Mouse (Mus musculus): ENCODE results near the gene Zfp961. TPM values are rescaled to one million over a fixed set of nuclear protein-coding genes. Genes with fewer than 3 reads are reported as not detected.
"Not testable (repeated sequence)": the region's sequence is repeated elsewhere in the genome, so short reads cannot be mapped to it uniquely, and the experiment has no call there.

The Zfp961 gene
- polyA plus RNA-seq (2015; fragmentation: Nextera tagmentation; extraction: Ambion mirVana): 26.7 and 30.8 TPM in 2 replicates

DNA sequence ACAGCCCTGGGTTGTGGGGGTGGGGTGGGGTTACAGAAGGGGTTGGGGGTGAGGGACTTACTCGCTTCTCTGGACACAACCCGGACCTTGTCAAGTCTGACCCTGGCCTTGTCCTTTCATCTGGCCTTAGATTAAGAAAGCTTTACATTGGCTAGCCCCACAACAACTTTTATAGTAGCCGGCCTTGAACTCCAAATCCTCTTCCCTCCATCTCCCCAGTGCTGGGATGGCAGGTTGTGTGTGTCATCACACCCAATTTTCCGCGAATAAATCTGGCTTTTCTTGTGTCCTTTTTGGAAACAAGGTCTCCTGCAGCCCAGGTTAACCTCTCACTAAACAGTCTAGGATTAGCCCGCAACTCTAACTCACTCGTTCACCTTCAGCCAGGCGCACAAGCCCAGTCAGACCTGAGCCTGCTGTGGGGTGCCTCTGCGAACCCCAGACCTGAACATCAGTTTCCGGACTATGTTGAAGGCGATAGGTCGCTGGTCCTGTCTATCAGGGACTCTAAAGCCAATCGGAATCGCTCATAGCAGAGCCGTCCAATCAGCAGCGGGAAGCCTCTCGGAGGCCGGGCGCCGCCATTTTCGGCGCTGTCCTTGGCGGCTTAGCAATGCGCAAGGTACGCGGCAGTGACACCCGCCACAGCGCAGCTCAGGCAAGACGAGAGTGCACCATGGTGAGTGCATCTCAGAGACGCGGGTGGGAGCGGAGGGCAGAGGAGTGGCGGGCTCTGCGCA, at the start of gene Zfp961:
Zfp961 (plus strand) TSS at position 557 of the 740 bp plus-strand sequence.
- Histone ChIP-seq H3K9me3 (ENCODE audit: low read length) (peaks cover 12% of the 10 kb centered on the region), H3K27me3 (ENCODE audit: insufficient read depth, low read length) (no peaks in the 10 kb centered on the region; the same call in 1 of the 2 replicates), H3K4me2 (replicated peaks; ENCODE audit: low read depth, low read length) (peak within 1 kb of the TSS; percentile 59), H3K27ac (ENCODE audit: low read length) (peak within 1 kb of the TSS; percentile 85), H3K4me1 (ENCODE audit: insufficient read depth, low read length) (peaks cover 16% of the 10 kb centered on the region), H3K4me3 (ENCODE audit: low read length) (peak within 1 kb of the TSS; percentile 68), H3K36me3 (ENCODE audit: insufficient read depth, low read length) (peaks cover 18% of the 10 kb centered on the region), H3K9ac (replicated peaks; ENCODE audit: low read length) (peak within 1 kb of the TSS; percentile 90)
- 3% methylated on average over 34 of the region's 34 CpGs for WGBS
- ATAC-seq (ENCODE audit: low FRiP score, low TSS enrichment): peak; percentile 100

DNA sequence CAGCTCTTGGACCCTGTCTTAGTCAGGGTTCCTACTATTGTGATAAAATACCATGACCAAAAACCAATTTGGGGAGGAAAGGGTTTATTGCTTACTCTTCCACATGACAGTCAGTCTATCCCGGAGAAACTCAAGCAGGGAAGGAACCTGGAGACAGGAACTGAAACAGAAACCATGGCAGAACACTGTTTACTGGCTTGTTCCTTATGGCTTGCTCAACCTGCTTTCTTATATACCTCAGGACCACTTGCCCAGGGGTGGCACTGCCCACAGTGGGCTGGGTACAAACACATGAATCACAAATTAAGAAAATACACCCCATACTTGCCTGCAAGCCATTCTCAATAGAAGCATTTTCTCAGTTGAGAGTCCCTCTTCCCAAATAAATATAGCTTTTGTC, 47.8 kb upstream of the Zfp961 start:
- not testable (repeated sequence) for H3K4me1 ChIP-seq (ENCODE audit: insufficient read depth, low read length); H3K27ac ChIP-seq (ENCODE audit: low read length); ATAC-seq (ENCODE audit: low FRiP score, low TSS enrichment); H3K4me3 ChIP-seq (ENCODE audit: low read length); H3K4me2 ChIP-seq (replicated peaks; ENCODE audit: low read depth, low read length); H3K27me3 ChIP-seq (ENCODE audit: insufficient read depth, low read length); H3K9me3 ChIP-seq (ENCODE audit: low read length); H3K9ac ChIP-seq (replicated peaks; ENCODE audit: low read length); H3K36me3 ChIP-seq (ENCODE audit: insufficient read depth, low read length)
- WGBS: 45% methylated on average over 1 of the region's 1 CpGs

DNA sequence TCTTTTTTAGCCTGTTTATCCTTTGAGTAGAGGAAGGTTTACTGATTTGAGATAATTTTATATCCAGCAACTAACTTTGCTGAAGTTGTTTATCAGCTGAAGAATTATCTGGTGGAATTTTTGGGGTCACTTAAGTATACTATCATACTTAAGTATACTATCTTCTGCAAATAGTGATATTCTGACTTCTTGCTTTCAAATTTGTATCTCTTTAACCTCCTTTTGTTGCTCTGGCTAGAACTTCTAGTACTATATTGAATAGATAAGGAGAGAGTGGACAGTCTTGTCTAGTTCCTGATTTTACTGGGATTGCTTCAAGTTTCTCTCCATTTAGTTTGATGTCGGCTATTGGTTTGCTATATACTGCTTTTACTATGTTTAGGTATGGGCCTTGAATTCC, 44.0 kb upstream of the Zfp961 start:
- Histone ChIP-seq H3K4me1 (ENCODE audit: insufficient read depth, low read length) (no peaks in the 10 kb centered on the region), H3K36me3 (ENCODE audit: insufficient read depth, low read length) (no peaks in the 10 kb centered on the region), H3K27me3 (ENCODE audit: insufficient read depth, low read length) (no peaks in the 10 kb centered on the region), H3K9me3 (ENCODE audit: low read length) (peaks cover 8% of the 10 kb centered on the region; the same call in 1 of the 2 replicates), H3K4me3 (ENCODE audit: low read length) (no peak overlapping the region), H3K4me2 (replicated peaks; ENCODE audit: low read depth, low read length) (no peak overlapping the region), H3K27ac (ENCODE audit: low read length) (no peak overlapping the region), H3K9ac (replicated peaks; ENCODE audit: low read length) (no peak overlapping the region)
- 100% methylated on average over 1 of the region's 1 CpGs for WGBS
- ATAC-seq (ENCODE audit: low FRiP score, low TSS enrichment): no peak

DNA sequence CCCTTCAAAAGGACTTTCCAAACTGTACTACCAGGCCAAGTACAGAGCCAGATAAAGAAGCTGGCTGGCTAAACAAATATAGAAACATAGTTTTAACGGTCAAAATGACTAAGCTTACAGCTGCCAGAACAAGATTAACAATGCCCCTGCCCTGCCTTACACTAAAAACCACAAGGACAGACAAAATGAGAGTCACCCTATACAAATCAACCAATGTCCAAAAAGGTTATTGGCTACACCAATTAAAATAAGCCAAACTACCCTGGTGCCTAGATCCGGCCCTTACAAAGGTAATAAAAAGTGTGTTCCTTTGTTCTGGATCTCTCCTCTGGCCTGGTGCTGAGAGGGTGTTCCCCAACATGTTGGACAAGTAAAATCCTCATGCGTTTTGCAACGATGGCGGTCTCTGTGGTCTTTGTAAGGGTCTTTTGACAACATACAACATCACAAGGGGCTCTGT, 43.0 kb upstream of the Zfp961 start:
- peak overlapping the region; percentile 42 for H3K4me2 ChIP-seq (replicated peaks; ENCODE audit: low read depth, low read length)
- 94% methylated on average over 5 of the region's 5 CpGs for WGBS
- H3K36me3 ChIP-seq (ENCODE audit: insufficient read depth, low read length): no peaks in the 10 kb centered on the region
- H3K27ac ChIP-seq (ENCODE audit: low read length): peak overlapping the region; percentile 97
- no peaks in the 10 kb centered on the region for H3K27me3 ChIP-seq (ENCODE audit: insufficient read depth, low read length)
- 0 out of 2 replicates have a peak, but pooled peaks cover 5% of the 10 kb centered on the region for H3K9me3 ChIP-seq (ENCODE audit: low read length)
- H3K9ac ChIP-seq (replicated peaks; ENCODE audit: low read length): no peak overlapping the region
- H3K4me3 ChIP-seq (ENCODE audit: low read length): peak overlapping the region; percentile 63
- no peaks in the 10 kb centered on the region for H3K4me1 ChIP-seq (ENCODE audit: insufficient read depth, low read length)
- ATAC-seq (ENCODE audit: low FRiP score, low TSS enrichment): no peak

DNA sequence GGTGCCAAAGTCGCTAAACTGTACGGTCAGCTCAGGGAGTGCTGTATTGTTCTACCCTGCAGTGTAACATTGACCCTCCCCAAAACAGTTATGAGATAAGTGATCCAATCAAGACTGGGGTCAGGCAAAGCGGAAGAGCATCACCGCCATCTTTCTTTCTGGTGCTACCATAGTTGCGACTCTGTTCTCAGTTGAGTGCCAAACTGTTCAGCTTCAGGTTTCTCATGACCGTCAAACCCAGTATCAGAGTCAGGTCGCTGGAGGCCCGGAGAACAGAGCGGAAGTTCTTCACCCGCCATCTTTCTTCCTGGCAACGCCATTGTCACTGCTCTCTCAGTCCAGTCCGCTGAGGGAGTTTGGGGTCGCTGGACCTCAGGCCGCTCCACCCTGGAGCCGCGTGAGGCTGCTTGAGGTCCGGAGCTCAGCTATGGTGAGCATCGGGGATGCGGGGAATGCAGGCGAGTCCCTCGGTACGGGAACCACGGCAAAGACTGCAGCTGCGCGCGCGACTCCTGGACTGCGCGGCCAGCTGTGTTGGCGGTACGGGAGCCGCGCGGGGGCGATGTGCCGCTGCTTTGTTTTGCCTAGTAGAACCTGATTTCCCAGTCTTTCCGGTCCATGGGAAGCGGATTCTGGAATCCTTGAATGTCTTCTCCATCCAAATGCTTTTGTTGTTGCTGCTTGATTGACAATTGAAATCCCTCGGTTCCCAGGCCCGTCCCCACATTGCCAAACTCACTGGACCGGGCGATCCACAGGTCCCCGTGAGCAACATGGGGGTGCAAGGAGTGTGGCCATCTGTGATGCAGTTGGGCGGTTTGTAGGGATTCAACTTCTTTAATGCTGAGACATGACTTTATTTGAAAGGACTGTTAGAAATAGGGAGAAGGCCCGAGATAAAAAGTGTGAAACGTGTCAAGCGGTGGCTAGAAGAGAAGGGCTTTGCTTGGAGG, 42.3 kb upstream of the Zfp961 start, which contains the start of the genes Zfp882 and Zfp617:
Zfp882 (plus strand) TSS at position 300 of the 953 bp plus-strand sequence.
Zfp617 (plus strand) TSS at position 327 of the 953 bp plus-strand sequence.
- ATAC-seq (ENCODE audit: low FRiP score, low TSS enrichment): peak; percentile 96
- 5% methylated on average over 47 of the region's 47 CpGs for WGBS
- H3K27ac ChIP-seq (ENCODE audit: low read length): peak within 1 kb of the TSS; percentile 97
- H3K4me3 ChIP-seq (ENCODE audit: low read length): peak within 1 kb of the TSS; percentile 63
- H3K27me3 ChIP-seq (ENCODE audit: insufficient read depth, low read length): no peaks in the 10 kb centered on the region
- no peaks in the 10 kb centered on the region for H3K4me1 ChIP-seq (ENCODE audit: insufficient read depth, low read length)
- H3K36me3 ChIP-seq (ENCODE audit: insufficient read depth, low read length): peaks cover 2% of the 10 kb centered on the region; the same call in 1 of the 2 replicates
- 0 out of 2 replicates have a peak, but pooled peaks cover 5% of the 10 kb centered on the region for H3K9me3 ChIP-seq (ENCODE audit: low read length)
- H3K4me2 ChIP-seq (replicated peaks; ENCODE audit: low read depth, low read length): peak within 1 kb of the TSS; percentile 42
- peak within 1 kb of the TSS; percentile 86 for H3K9ac ChIP-seq (replicated peaks; ENCODE audit: low read length)

DNA sequence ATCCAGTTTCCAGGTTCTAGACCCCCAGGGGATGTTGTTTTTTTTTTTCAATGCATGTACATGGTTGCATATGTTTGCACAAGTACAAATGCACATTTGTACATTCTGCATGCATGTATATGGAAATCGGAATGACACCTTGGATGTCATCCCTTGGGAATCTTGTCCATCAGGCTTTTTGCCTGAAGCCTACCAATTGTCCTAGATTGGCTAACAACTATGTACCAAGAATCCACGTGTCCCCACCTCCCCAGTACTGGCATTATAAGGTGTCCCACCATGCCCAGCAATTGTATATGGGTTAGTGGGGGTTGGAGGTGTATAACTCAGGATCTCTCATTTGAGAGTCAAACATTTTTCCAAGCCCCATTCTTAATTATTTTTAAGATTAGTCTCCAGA, 38.6 kb upstream of the Zfp961 start:
- Histone ChIP-seq H3K4me3 (ENCODE audit: low read length) (no peak overlapping the region), H3K9ac (replicated peaks; ENCODE audit: low read length) (no peak overlapping the region), H3K4me2 (replicated peaks; ENCODE audit: low read depth, low read length) (no peak overlapping the region), H3K27ac (ENCODE audit: low read length) (no peak overlapping the region), H3K27me3 (ENCODE audit: insufficient read depth, low read length) (no peaks in the 10 kb centered on the region), H3K36me3 (ENCODE audit: insufficient read depth, low read length) (peaks cover 29% of the 10 kb centered on the region), H3K9me3 (ENCODE audit: low read length) (0 out of 2 replicates have a peak, but pooled peaks cover 5% of the 10 kb centered on the region), H3K4me1 (ENCODE audit: insufficient read depth, low read length) (no peaks in the 10 kb centered on the region)
- ATAC-seq (ENCODE audit: low FRiP score, low TSS enrichment): no peak
- WGBS: 88% methylated on average over 2 of the region's 2 CpGs

DNA sequence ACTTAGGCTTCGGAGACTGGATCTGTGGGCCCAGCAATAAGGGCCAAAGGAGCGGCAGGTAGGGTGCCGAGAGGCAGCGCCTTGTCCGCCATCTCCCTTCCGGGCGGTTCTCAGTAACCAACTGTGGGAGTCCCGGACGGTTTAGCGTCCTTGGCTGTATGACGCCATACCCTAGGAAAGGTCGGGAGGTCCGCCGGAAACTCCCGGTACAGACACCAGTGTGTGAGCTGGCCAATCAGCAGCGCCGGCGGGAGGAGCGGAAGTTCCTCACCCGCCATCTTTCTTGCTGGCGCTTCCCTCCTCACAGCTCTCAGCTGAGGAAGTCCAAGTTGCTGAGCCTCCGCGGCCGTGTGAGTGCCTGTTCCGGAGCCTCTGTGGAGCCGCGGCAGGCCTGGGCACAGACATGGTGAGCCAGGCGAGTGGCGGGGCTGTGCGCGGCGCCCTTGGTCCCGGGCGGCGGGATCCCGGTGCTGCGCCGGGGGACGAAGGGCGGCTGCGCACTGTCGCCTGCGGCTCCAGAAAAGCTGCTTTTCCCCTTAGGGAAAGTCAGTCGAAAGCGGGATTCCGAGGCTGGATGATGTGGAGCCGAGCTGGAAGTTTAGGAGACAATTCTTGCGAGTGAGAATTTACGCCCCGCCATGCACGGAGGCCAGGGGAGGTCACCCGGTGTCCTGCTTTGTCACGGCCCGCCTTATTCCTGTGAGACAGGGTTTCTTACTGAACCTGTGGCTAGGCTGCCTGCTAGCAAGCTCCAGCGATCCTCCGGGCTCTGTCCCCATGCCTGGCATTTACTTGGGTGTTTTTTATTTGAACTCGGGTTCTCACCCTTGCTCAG, 28.1 kb upstream of the Zfp961 start:
- H3K27ac ChIP-seq (ENCODE audit: low read length): peak overlapping the region; percentile 99

DNA sequence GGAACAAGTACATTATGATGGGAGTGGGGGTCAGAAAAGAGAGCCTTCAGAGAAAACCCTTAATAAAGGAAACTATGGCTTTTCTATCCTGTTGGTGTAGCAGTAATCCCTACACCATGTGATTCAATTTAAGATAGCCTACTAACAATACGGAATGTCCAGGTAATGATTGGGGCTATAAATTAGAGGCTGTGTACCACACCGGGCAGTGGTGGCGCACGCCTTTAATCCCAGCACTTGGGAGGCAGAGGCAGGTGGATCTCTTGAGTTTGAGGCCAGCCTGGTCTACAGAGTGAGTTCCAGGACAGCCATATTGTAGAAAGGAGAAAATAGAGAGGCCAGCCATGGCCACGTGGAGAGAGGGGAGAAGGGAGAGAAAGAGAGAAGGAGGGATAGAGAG, 25.0 kb upstream of the Zfp961 start:
- WGBS: 97% methylated on average over 5 of the region's 5 CpGs

More for the DNA sequence above, 28.1 kb upstream of the Zfp961 start:
- Histone ChIP-seq H3K9me3 (ENCODE audit: low read length) (no peaks in the 10 kb centered on the region), H3K36me3 (ENCODE audit: insufficient read depth, low read length) (peaks cover 12% of the 10 kb centered on the region; the same call in 1 of the 2 replicates), H3K4me3 (ENCODE audit: low read length) (peak overlapping the region; percentile 82), H3K27me3 (ENCODE audit: insufficient read depth, low read length) (no peaks in the 10 kb centered on the region), H3K9ac (replicated peaks; ENCODE audit: low read length) (peak overlapping the region; percentile 96), H3K4me1 (ENCODE audit: insufficient read depth, low read length) (0 out of 2 replicates have a peak, but pooled peaks cover 8% of the 10 kb centered on the region), H3K4me2 (replicated peaks; ENCODE audit: low read depth, low read length) (peak overlapping the region; percentile 72)
- peak; percentile 100 for ATAC-seq (ENCODE audit: low FRiP score, low TSS enrichment)
- WGBS: under 1% methylated on average over 57 of the region's 57 CpGs

DNA sequence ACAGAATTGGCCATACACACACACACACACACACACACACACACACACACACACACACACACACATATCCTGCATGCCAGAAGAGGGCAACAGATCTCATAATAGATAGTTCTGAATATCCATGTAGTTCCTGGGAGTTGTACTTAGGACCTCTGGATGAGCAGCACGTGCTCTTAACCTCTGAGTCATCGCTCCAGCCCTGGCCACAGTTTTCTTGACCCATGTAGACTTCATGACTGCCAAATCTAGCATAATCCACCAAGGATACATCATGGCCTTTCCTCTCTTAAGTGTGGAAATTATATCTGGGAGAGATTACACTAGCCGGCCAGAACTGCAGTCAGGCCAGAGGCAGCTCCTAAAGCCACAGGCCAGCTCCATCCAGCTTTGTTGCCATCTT, 24.3 kb upstream of the Zfp961 start:
- 94% methylated on average over 3 of the region's 3 CpGs for WGBS
- H3K9ac ChIP-seq (replicated peaks; ENCODE audit: low read length): no peak overlapping the region
- no peak for ATAC-seq (ENCODE audit: low FRiP score, low TSS enrichment)

More for the DNA sequence above, 25.0 kb upstream of the Zfp961 start:
- Histone ChIP-seq H3K4me1 (ENCODE audit: insufficient read depth, low read length) (0 out of 2 replicates have a peak, but pooled peaks cover 8% of the 10 kb centered on the region), H3K36me3 (ENCODE audit: insufficient read depth, low read length) (peaks cover 27% of the 10 kb centered on the region), H3K9me3 (ENCODE audit: low read length) (no peaks in the 10 kb centered on the region), H3K4me3 (ENCODE audit: low read length) (no peak overlapping the region), H3K27me3 (ENCODE audit: insufficient read depth, low read length) (no peaks in the 10 kb centered on the region), H3K4me2 (replicated peaks; ENCODE audit: low read depth, low read length) (no peak overlapping the region), H3K27ac (ENCODE audit: low read length) (no peak overlapping the region), H3K9ac (replicated peaks; ENCODE audit: low read length) (no peak overlapping the region)
- no peak for ATAC-seq (ENCODE audit: low FRiP score, low TSS enrichment)

More for the DNA sequence above, 24.3 kb upstream of the Zfp961 start:
- H3K4me3 ChIP-seq (ENCODE audit: low read length): no peak overlapping the region
- H3K27ac ChIP-seq (ENCODE audit: low read length): no peak overlapping the region
- H3K36me3 ChIP-seq (ENCODE audit: insufficient read depth, low read length): peaks cover 35% of the 10 kb centered on the region
- no peak overlapping the region for H3K4me2 ChIP-seq (replicated peaks; ENCODE audit: low read depth, low read length)
- H3K27me3 ChIP-seq (ENCODE audit: insufficient read depth, low read length): no peaks in the 10 kb centered on the region
- 0 out of 2 replicates have a peak, but pooled peaks cover 8% of the 10 kb centered on the region for H3K4me1 ChIP-seq (ENCODE audit: insufficient read depth, low read length)
- H3K9me3 ChIP-seq (ENCODE audit: low read length): 0 out of 2 replicates have a peak, but pooled peaks cover 2% of the 10 kb centered on the region
